Mouse (Mus musculus) thymus, postnatal 0 days (tissue): Measurements from ENCODE around the gene Scrg1. TPM values are rescaled to one million over a fixed set of nuclear protein-coding genes. Genes with fewer than 3 reads are reported as not detected.
A peak's percentile ranks its signal among the peaks of the same experiment; 100 is the strongest.
"Not testable (repeated sequence)": the region's sequence is repeated elsewhere in the genome, so short reads cannot be mapped to it uniquely, and the experiment has no call there.

Experiments used
- DNase-seq: peaks from one replicate; pipeline ENCODE4 v3.0.0-alpha.2; 2015; ENCODE audit warnings: low spot score
- polyA plus RNA-seq: library from polyadenylated mRNA; unstranded; fragments of >200 nt; fragmentation: Nextera tagmentation; extraction: Ambion mirVana; gene quantifications from 2 replicates; pipeline ENCODE4 v1.2.1, GENCODE M21; 2015

Scrg1 gene
- polyA plus RNA-seq, 1 experiment from 2014 or later, result not detected

DNA sequence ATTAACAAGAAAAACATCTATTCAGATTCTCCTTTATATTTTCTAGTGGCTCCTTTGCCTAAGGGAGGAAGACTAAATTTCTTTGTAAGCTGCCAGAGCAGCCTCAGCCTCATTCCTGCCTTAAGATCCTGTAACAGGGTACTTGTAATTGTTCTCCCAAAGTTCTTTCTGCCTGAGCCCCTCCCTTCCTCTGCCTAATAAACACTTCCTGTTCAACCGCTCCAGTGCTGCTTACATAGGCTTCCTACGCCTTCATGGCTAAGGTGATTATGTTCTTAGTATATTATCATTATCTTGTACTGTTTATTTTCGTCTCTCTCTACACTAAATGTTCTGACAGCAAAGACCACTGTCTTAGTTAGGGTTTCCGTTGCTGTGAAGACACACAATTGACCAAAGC lies 52.9 kb downstream of the Scrg1 start:
- DNase-seq, result no peak

DNA sequence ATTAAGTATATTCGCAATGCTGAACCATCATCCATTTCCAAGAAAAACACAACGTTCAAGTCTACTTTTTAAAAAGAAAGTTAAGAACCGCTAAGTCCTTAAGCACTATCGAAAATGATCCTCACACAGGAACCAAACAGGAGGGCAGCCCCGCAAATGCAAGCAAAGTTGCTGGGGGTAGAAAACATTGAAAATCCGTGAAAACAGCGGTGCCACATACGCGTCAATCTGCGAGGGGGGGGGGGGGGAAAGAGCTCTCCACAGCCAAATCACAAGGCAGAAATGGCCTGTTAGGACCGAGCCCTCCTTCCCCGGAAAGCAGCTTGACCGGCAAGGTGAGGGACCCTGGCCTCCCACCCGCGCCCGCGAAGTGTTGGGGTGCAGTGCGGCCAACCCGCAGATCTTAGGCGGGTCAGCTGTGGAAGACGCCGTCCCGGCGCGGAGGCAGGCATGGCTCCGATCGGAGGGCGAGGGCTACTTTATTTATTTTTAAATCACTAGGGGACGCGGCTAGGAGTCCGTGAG lies 55.1 kb downstream of the Scrg1 start:
- DNase-seq, result no peak

DNA sequence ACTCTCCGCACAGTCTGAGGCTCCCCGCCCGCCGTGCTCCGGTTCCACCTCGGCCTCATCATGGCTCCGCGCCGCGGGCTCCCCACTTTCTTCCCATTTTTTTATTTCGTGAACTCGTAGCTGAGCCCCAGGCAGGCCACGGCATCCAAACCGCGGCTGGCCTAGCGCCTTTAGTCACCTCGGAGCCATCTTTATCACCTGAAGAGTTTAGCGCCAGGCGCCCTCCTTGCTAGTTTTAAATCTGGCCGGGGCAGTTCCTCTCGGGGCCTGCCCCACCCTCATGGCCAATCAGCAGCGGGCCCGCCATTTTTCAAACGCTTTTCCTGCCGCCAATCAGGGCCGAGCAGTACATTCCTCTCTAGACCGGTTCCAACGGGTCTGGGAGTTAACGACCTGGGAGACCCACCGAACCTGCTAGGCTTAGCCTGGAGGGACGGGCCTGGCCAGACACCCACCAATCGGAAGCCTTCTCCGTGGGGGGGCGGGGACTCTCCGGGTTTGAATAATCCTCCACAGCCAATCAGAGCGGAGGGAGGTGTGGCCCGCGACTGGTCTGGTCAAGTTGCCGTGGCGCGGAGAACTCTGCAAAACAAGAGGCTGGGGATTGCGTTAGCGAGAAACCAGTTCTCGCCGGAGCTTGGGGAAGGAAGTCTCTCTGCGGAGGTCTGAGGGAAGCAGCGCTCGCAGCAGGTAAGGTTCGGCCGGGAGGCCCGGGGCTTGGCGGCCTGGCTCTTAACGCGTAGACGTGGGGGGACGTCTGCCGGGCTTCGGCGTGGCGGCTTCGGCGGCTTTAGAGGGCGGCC lies 55.8 kb downstream of the Scrg1 start, which contains the start of gene Hmgb2:
Hmgb2 (plus strand) TSS at position 592 of the 803 bp plus-strand sequence.
- peak; percentile 99 for DNase-seq

DNA sequence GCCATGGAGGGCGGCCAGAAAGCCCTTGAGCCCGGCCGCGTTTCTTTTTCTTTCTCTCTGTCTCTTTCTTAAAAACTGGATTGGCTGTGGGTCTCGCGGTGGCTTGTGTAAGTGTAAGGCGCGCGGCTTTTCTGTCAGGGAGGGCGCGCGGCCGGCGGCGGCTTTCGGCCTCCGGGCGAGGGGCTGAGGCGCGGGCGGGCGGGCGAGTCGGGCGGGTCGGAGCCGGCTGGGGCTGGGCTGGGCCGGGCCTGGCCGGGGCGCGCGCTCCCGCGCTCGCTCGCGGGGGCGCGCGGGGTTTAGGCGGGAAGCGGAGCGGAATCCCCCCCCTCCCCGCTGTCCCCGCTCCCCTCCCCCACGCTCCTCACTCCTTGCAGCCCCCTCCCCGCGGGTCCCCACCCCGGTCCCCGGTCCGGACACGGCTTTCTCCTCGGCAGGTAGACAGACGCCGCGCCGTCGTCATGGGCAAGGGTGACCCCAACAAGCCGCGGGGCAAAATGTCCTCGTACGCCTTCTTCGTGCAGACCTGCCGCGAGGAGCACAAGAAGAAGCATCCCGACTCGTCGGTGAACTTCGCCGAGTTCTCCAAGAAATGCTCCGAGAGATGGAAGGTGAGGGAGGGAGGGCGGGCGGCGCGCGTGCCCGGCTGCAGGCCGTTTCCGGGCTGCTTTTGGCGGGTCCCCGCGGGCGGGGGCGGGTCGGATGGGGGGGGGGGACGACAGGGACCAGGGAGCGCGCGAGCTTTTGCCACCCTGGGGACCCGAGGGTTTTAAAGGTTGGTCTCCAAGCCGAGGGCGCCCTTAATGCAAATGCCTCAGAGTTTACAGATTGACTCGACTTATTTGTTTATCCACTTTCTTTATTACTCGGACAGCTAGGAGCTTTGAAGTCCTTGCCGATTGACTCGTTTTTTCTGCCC lies 56.7 kb downstream of the Scrg1 start:
- peak; percentile 55 for DNase-seq

DNA sequence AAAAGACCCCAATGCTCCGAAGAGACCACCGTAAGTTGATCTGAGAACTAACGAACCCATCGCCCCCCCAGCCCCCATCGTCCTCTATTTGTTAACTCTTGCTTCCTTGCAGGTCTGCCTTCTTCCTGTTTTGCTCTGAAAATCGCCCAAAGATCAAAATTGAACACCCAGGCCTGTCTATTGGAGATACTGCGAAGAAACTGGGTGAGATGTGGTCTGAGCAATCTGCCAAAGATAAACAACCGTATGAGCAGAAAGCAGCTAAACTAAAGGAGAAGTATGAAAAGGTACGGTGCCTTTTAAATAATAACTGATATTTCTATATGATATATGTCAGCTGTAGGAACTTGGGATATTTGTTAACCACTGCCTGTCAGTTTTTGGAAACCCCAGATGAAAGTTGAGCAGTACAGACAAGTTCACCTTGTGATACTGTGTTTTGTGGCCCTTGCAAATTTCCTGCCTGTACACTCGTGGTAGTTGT lies 57.5 kb downstream of the Scrg1 start:
- DNase-seq, result peak; percentile 18

DNA sequence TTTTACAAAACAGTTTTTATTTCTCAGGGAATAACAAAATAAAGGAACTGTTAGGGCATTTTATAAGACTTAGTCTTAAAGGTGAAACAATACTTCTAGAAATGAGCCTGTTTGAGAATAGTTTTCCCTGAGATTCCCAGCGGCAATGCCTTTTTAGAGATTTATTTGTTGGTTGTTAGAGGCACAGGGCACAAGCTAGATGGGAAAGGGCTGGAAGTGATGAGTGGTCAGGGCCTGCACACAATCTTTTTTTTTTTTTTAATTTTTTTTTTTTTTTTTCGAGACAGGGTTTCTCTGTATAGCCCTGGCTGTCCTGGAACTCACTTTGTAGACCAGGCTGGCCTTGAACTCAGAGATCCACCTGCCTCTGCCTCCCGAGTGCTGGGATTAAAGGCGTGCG lies 61.0 kb downstream of the Scrg1 start:
- DNase-seq, result not testable (repeated sequence)

DNA sequence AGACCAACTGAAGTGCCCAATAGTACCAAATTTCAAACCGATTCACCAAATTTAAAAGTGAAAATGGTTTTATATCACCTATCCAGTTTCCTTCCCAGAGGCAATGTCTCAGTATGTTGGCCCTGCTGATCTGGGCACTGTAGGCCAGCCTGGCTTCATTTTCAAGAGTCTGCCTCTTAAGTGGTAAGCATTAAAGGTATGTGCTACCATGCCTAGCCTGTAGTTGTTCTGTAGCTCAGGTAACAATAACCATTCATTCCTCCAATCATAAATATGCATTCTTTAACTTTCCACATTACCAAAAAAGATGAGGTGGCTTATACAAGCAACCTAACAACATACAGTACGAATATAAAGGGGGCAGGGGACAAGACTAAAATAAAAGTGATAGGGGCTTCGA lies 62.0 kb downstream of the Scrg1 start:
- no peak for DNase-seq

DNA sequence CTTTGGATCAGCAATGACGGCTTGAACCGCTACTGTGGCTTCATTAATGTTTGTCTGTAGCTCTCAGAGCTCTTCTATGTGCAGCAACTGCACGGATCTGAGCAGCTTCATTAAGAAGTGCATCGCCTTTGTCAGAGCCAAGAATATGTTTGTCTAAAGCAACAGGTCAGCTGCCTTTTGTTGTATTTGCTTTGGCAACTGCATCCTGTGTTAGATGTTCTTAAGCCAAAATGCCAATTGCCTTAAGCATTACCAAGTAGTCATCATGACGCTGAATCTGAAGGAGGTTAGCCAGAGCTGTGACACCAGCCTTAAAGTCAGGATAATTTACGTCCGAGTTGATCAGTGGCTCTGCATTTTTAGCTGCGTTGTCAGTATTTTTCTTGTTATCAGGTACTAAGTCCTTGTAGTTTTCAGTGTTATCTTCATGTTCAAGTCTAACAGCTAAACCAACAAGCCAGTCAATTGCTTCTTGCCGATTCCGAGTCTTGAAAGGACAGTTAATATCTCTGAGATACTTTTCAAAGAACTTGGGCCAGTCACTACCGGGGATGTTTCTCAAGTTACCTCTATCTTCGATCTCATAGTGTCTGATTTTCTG lies 64.6 kb downstream of the Scrg1 start:
- DNase-seq, result no peak

Other genes starting within 250 kb of the Scrg1 start
- gene Hand2, start 134.9 kb upstream of the Scrg1 start, polyA plus RNA-seq, result 0.12 and 0.26 TPM in 2 replicates
- 32.2 and 38.0 TPM in 2 replicates for gene Sap30, start 31.9 kb downstream of the Scrg1 start, polyA plus RNA-seq
- 841 and 1,050 TPM in 2 replicates for gene Hmgb2, start 56.0 kb downstream of the Scrg1 start, polyA plus RNA-seq
- 25.3 and 27.0 TPM in 2 replicates for gene Galnt7, start 197.1 kb downstream of the Scrg1 start, polyA plus RNA-seq